Mouse (Mus musculus) embryonic facial prominence, embryonic 10.5 days (tissue): ENCODE measurements at regions not wholly inside any gene's neighbourhood (a gene's known extent, or its start where the extent isn't known, plus 50 kb on each side); places are given as distances from the start of the nearest gene placed in this dataset.

Experiments used
- DNase-seq: peaks from one replicate; pipeline ENCODE4 v3.0.0-alpha.2; 2017; ENCODE audit warnings: low spot score
- H3K27ac ChIP-seq: fragments of 300-500 bp; sonication (generic); replicated peaks from 2 replicates; pipeline ENCODE4 v1.5.1; 2016; ENCODE audit warnings: mild to moderate bottlenecking
- H3K27me3 ChIP-seq: fragments of 300-500 bp; sonication (generic); replicated peaks from 2 replicates; pipeline ENCODE4 v1.6.1; 2016; ENCODE audit warnings: low read depth, mild to moderate bottlenecking; ENCODE audit not compliant: poor library complexity, severe bottlenecking
- H3K36me3 ChIP-seq: fragments of 300-500 bp; sonication (generic); replicated peaks from 2 replicates; pipeline ENCODE4 v1.6.1; 2016; ENCODE audit warnings: mild to moderate bottlenecking, moderate library complexity
- H3K4me1 ChIP-seq: fragments of 300-500 bp; sonication (generic); 2 replicates; pipeline ENCODE4 v1.6.1; 2016
- H3K4me3 ChIP-seq: fragments of 300-500 bp; sonication (generic); 2 replicates; pipeline ENCODE4 v1.5.1; 2016; ENCODE audit warnings: mild to moderate bottlenecking, moderate library complexity
- H3K9me3 ChIP-seq: fragments of 300-500 bp; sonication (generic); 2 replicates; pipeline ENCODE4 v1.6.1; 2016; ENCODE audit warnings: mild to moderate bottlenecking
- WGBS: fragments of 180-500 bp; shearing (Covaris S2); methylation state at CpG from one replicate; pipeline ENCODE4 v1.1.7; 2016; 5-methylcytosine and 5-hydroxymethylcytosine counted together

DNA sequence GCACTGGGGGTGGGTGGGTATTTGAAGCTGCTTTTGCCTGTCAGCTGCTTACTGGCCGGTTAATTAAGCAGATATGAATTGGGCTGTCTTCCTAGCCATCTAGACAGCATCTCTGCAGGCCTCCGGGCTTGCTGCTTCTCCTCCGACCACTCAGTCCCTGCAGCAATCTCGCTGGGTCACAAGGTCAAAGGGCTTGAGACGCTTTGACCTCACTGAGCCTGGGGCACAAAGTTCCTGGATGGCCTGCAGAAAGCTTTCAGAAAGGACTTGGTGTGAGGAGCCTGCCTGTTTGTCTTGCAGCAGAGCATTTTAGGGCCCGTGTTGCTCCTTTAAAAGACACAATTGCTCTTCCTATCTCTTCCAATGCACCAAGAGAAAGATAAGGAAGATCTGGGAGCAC, 83.7 kb upstream of the Ppp2r5a start:
- H3K36me3 ChIP-seq: no peaks in the 10 kb centered on the region
- no peak overlapping the region for H3K4me3 ChIP-seq
- no peak for DNase-seq
- no peaks in the 10 kb centered on the region for H3K27me3 ChIP-seq
- WGBS: 22% methylated on average over 6 of the region's 6 CpGs
- H3K4me1 ChIP-seq: peaks cover 17% of the 10 kb centered on the region
- no peaks in the 10 kb centered on the region for H3K9me3 ChIP-seq
- no peak overlapping the region; the same call in 1 of the 2 replicates for H3K27ac ChIP-seq

- 89% methylated on average over 8 of the region's 8 CpGs for WGBS
- no peak overlapping the region for H3K27ac ChIP-seq
Measured at GRCm38 (mm10) chr1:191484726-191485425, 81.8 kb upstream of the Ppp2r5a start.

DNA sequence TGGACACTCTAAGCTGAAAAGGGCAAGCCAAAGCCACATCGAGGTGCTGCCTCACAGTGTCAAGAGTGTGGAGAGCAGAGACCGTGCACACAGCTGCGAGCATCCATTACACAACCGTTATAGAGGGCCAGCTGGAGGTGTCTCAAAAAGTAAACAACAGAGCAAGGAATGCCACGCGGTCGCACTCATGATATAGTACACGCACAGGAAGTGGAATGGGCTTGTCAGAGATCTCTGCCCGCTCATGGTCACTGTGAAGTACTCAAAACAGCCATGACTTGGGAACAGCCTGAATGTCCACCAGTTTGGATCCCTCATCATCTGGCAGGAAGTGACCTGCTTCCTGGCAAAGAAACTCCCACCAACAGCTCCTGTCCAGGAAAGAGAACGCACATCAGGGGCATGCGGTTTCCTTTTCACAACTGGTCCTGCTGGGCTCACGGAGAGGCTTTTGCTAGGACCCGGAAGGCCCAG, 76.9 kb upstream of the Ppp2r5a start:
- no peak overlapping the region for H3K27ac ChIP-seq
- H3K4me3 ChIP-seq: no peak overlapping the region
- no peaks in the 10 kb centered on the region for H3K9me3 ChIP-seq
- peaks cover 11% of the 10 kb centered on the region; the same call in 1 of the 2 replicates for H3K4me1 ChIP-seq
- 76% methylated on average over 13 of the region's 13 CpGs for WGBS
- H3K36me3 ChIP-seq: no peaks in the 10 kb centered on the region
- peak; percentile 19 for DNase-seq
- H3K27me3 ChIP-seq: no peaks in the 10 kb centered on the region

More at GRCm38 (mm10) chr1:191484726-191485425, 81.8 kb upstream of the Ppp2r5a start:
- DNase-seq: no peak
- Histone ChIP-seq H3K36me3 (no peaks in the 10 kb centered on the region), H3K27me3 (no peaks in the 10 kb centered on the region), H3K9me3 (no peaks in the 10 kb centered on the region), H3K4me3 (no peak overlapping the region), H3K4me1 (peaks cover 27% of the 10 kb centered on the region)

GRCm38 (mm10) chr1:191472551-191472950, 69.5 kb upstream of the Ppp2r5a start:
- no peaks in the 10 kb centered on the region for H3K9me3 ChIP-seq
- WGBS: 92% methylated on average over 5 of the region's 5 CpGs
- H3K36me3 ChIP-seq: no peaks in the 10 kb centered on the region
- no peak for DNase-seq
- H3K4me3 ChIP-seq: no peak overlapping the region
- no peak overlapping the region for H3K27ac ChIP-seq
- no peaks in the 10 kb centered on the region for H3K27me3 ChIP-seq
- H3K4me1 ChIP-seq: peaks cover 11% of the 10 kb centered on the region

GRCm38 (mm10) chr1:191471489-191471888, 68.4 kb upstream of the Ppp2r5a start:
- H3K4me1 ChIP-seq: peaks cover 11% of the 10 kb centered on the region
- H3K36me3 ChIP-seq: no peaks in the 10 kb centered on the region
- H3K4me3 ChIP-seq: no peak overlapping the region
- no peak overlapping the region for H3K27ac ChIP-seq
- whole genome bisulfite sequencing: 79% methylated on average over 2 of the region's 2 CpGs
- DNase-seq: no peak
- H3K9me3 ChIP-seq: no peaks in the 10 kb centered on the region
- no peaks in the 10 kb centered on the region for H3K27me3 ChIP-seq

GRCm38 (mm10) chr1:191470190-191470985, 67.3 kb upstream of the Ppp2r5a start:
- Histone ChIP-seq H3K4me1 (peaks cover 12% of the 10 kb centered on the region), H3K4me3 (no peak overlapping the region), H3K27me3 (no peaks in the 10 kb centered on the region), H3K36me3 (no peaks in the 10 kb centered on the region), H3K27ac (0 out of 2 replicates have a peak overlapping the region, but pooled peaks have one; percentile 14), H3K9me3 (no peaks in the 10 kb centered on the region)
- WGBS: 35% methylated on average over 13 of the region's 13 CpGs
- no peak for DNase-seq

GRCm38 (mm10) chr1:191468837-191469529, 65.9 kb upstream of the Ppp2r5a start:
- 48% methylated on average over 4 of the region's 4 CpGs for WGBS
- no peak overlapping the region for H3K27ac ChIP-seq
- no peak overlapping the region for H3K4me3 ChIP-seq
- no peak for DNase-seq
- H3K36me3 ChIP-seq: no peaks in the 10 kb centered on the region
- H3K9me3 ChIP-seq: no peaks in the 10 kb centered on the region
- H3K27me3 ChIP-seq: no peaks in the 10 kb centered on the region
- peaks cover 18% of the 10 kb centered on the region for H3K4me1 ChIP-seq

- no peak for DNase-seq
Measured at GRCm38 (mm10) chr1:191466261-191466660, 63.2 kb upstream of the Ppp2r5a start.

GRCm38 (mm10) chr1:191465723-191466122, 62.7 kb upstream of the Ppp2r5a start:
- Histone ChIP-seq H3K4me1 (peaks cover 32% of the 10 kb centered on the region), H3K27me3 (no peaks in the 10 kb centered on the region), H3K27ac (no peak overlapping the region), H3K36me3 (no peaks in the 10 kb centered on the region), H3K4me3 (no peak overlapping the region), H3K9me3 (no peaks in the 10 kb centered on the region)
- 87% methylated on average over 4 of the region's 4 CpGs for WGBS
- no peak for DNase-seq

More at GRCm38 (mm10) chr1:191466261-191466660, 63.2 kb upstream of the Ppp2r5a start:
- no peaks in the 10 kb centered on the region for H3K27me3 ChIP-seq
- H3K36me3 ChIP-seq: no peaks in the 10 kb centered on the region
- H3K9me3 ChIP-seq: no peaks in the 10 kb centered on the region
- WGBS: 93% methylated on average over 3 of the region's 3 CpGs
- H3K27ac ChIP-seq: no peak overlapping the region
- peaks cover 30% of the 10 kb centered on the region for H3K4me1 ChIP-seq
- H3K4me3 ChIP-seq: no peak overlapping the region

- Histone ChIP-seq H3K27me3 (no peaks in the 10 kb centered on the region), H3K4me3 (no peak overlapping the region), H3K4me1 (peaks cover 27% of the 10 kb centered on the region), H3K36me3 (no peaks in the 10 kb centered on the region), H3K27ac (no peak overlapping the region), H3K9me3 (no peaks in the 10 kb centered on the region)
- WGBS: 55% methylated on average over 2 of the region's 2 CpGs
- no peak for DNase-seq
Measured at GRCm38 (mm10) chr1:191465170-191465569, 62.1 kb upstream of the Ppp2r5a start.

DNA sequence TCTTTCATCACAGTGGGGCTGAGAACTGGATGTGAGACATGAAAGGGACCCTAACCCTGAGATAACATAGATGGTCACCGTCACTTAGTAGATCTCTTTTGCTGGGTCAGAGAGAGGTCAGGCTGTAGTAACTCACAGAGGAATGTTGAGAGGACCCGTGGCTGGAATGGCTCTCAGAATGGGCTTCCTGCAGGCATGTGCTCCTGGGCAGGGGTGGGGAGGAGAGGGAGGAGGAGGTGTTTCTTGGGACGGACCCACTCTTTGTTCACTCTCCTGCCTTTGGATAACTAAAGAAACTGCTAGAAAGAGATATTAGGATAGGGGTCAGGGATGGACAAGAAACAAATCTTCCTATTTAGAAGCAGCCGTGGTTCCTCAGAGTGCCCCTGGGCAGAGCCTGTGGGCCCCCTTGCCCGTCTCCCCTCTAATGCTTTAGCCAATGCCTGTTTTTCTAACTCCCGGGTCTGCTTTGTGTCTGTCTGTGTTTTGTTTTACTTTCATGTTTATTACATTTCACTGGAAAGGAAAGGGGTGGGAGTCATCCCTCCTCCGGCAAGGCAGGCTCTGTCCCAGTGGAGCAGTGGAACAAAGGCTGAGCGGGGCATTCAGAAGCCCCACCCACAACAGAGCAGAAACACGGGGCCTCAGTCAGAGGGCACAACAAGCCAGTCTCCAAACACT, 58.9 kb upstream of the Ppp2r5a start:
- Histone ChIP-seq H3K9me3 (no peaks in the 10 kb centered on the region), H3K27ac (peak overlapping the region; percentile 78), H3K4me3 (no peak overlapping the region), H3K36me3 (no peaks in the 10 kb centered on the region), H3K4me1 (peaks cover 28% of the 10 kb centered on the region), H3K27me3 (no peaks in the 10 kb centered on the region)
- WGBS: 11% methylated on average over 9 of the region's 9 CpGs
- peak; percentile 53 for DNase-seq

DNA sequence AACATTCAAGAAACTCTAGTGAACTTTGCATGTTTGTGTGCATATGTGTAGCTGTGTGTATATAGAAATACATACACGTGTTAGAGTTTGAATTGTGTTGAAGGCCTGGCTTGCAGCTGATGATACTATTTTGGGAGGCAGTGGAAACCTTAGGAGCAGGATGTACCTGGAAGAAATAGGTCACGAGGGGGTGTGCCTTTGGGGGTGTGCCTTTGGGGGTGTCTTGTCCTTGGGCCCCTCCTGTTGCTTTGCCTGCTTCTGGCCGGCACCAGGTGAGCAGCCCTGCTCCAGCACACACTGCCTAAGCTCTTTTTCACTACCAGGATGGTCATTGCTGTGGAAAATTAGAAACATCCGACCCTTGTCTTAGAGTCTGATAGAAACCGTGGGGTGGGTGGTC, 56.0 kb upstream of the Ppp2r5a start:
- Histone ChIP-seq H3K36me3 (no peaks in the 10 kb centered on the region), H3K27me3 (no peaks in the 10 kb centered on the region), H3K4me3 (no peak overlapping the region), H3K9me3 (no peaks in the 10 kb centered on the region), H3K4me1 (peaks cover 31% of the 10 kb centered on the region), H3K27ac (no peak overlapping the region)
- WGBS: 75% methylated on average over 5 of the region's 5 CpGs
- DNase-seq: no peak
